Mouse (Mus musculus) heart, postnatal 25 days (tissue): ENCODE data around the gene Pla2g7. TPM values are rescaled to one million over a fixed set of nuclear protein-coding genes. Genes with fewer than 3 reads are reported as not detected.

Experiments used
- DNase-seq: peaks from one replicate; pipeline ENCODE4 v3.0.0; 2022; ENCODE audit warnings: low spot score
- intact Hi-C: fragments of 180-260 bp; cut with DNase I; formaldehyde crosslinking; loops from one replicate; pipeline ENCODE4 v1.15.1; 2025
- total RNA-seq, 2 experiments: library from RNA; stranded (reverse); gene quantifications; 2 replicates each; pipeline ENCODE4 v1.2.3; 2021

Pla2g7 gene
- total RNA-seq, 2 experiments from 2014 or later = 5.9 to 6.2 TPM

DNA sequence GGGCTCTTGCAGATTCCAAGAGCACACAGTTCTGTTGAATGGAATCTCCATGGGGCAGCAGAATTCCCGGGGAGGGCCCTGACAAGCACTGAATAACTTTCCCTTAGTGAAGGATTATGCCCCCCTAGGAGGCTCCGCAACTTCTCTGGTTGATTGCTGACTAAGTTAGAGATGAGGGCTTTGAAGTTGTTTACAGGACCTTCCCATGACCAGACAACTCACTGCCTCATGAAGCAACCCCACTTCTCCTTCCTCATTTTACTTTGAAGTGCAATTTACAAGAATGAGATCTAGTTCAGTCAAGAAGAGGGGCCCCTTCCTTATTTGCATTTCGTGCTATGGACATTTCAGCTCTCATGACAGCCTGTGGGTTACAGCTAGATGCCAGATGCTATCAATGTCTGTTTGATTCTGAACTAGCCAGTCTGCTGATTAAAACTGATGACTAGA, 5.8 kb downstream of the Pla2g7 start:
- intact Hi-C loops = no loop called here

DNA sequence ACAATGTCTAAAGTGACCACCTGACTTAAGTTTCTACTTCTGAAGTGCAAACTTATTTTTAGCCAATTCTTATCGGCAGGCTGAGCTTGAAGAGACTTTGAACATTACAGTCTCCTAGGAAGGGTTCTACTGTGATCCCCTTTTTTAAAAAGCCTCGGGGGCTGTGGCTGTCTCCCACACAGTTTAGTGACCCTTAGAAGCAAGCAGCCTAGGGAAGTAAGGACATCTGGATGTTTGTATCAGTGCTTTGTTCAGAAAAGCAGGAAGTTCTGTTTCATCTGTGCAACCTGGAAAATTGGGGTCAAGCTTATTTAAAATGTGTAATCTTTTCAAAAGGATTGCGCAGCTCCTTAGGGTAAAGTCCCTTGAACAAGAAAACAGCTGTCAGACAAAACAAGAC, 12.6 kb downstream of the Pla2g7 start:
- no peak for DNase-seq
- intact Hi-C loops = no loop called here

More for the DNA sequence above, 5.8 kb downstream of the Pla2g7 start:
- no peak for DNase-seq

DNA sequence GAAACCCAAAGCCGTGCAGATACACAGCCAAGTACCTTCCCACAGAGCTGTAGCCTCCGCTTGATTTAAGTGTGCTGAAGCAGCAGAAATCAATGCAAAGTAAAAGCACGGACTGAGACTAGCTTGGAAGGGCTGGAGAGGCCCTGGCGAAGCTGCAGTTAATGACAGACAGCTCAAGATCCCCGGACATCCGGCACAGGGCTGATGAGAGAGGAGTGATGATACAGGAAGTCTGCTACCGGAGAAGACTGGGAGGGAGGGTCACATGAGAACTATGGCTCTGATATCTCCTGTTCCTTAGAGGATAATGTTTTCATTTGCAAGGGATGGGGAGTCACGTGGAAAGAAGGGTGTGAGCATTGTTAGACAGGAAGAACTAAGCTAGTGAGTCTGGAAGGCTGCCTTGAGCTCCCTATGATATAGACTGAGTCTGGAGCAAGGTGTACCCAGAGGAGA, 13.1 kb downstream of the Pla2g7 start:
- DNase-seq = no peak
- intact Hi-C loops = no loop called here

DNA sequence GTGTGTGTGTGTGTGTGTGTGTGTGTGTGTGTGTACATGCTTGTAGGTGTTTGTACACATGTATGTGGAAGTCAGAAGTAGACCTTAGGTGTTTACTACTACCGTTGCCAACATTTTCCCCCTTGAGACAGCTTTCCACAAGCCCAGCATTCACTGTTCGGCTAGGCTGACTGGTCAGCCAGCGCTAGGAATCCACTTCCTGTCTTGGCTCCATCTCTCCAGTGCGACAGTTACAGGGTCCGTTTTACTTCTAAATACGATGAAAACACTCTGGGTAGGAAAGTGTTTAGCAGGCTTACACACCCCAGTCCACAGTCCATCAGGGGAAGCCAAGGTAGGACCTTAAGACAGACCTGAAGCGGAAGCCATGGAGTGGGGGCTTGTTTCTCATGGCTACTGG, 16.9 kb downstream of the Pla2g7 start:
- intact Hi-C loops = no loop called here

DNA sequence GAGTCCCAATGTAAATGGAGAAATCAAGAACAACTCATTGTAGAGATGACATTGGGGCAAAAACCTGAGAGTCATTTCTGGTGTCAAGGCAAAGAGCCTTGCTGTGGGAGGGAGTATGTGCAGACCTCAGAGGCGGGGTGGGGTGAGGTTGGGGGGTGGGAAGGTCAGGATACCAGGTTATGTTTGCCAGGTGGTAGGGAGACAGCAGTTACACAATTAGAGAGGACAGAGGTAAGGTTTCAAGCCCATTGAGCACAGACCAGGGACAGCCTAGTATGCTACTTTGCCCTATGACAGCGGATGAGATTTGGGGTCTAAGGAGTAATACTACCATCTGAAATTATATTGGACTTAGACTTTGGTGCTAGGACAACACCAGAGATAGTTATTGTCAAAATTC, 19.4 kb downstream of the Pla2g7 start:
- DNase-seq = no peak
- intact Hi-C loops = no loop called here

More for the DNA sequence above, 16.9 kb downstream of the Pla2g7 start:
- DNase-seq = no peak

DNA sequence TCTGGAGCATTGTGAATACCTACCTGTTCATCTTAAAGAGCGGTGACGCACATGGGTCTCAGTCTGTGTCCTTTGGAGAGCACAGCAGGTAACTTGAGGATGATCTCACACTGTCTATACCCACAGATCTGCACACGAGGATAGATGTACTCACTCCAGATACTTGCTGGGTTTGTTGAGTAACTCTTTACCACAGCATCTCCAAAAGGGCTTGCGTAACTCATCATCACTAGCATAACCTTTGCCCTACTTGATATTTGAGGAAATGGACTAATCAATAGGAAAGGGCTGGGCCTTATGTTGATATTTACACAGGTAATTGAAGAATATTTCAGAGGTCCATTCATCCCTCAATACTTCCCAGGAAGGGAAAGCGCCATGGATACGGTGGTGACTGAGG, 21.9 kb downstream of the Pla2g7 start:
- DNase-seq = no peak
- intact Hi-C loops = no loop called here

DNA sequence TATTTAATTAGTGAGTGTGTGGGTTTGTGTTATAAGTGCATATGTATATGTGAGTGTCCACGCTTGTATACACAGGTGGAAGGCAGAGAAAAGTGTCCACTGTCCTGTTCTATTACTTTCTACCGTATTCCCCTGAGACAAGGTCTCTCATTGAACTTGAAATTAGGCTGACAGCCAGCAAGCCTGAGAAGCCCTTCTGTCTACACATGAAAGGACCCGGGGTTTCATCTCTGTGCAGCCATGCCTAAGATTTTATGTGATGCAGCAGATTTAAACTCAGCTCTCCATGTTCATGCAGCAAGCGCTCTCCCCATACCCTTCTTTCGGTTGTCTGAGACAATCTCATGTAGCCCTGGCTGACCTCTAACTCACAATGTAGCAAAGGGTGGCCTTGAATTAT, 22.6 kb downstream of the Pla2g7 start:
- DNase-seq = no peak
- intact Hi-C loops = no loop called here

DNA sequence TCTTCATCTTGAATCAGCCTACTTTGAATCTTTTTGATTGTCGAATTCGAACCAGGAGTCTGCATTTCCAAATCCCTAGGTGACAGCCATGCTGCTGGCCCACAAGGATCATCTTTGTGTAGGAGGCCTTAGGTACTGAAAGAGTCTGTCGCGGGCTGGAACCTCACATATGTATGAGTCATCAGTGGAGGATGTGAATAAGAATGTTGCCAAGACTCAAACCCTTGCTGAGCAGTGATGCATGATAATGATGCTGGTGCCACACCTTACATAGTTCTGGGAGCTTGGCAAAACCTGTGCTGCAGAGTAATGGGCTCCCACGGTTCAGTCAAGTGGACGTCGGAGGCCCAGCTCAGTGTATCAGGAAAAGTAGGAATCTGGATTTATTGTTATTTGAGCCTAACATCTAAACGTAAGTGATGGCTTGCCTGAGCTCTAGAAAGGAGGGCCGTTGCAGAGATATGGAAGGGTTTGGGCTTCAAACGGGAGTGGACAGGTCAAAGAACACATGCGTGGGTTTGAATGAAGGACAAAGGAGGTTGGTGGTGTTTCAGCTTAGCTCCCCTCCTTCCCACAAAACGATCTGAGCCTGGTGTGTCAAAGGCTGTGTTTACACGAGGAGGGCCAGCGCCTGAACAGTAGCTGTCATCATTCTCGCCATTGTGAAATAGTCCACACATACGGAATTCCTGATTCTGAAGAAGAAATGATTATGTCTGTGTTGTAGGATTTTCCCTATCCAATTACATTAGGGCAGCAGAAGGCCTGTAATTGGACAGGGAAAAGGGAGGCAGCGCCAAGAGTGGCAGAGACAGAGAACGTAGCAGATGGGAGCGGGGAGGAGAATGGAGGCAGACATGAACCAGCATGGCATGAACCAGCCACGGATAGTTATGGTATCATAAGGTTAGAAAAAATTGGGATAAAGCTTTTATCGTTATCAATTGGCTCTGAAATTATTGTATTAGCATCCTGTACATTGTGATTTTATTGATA, 24.7 kb downstream of the Pla2g7 start:
- intact Hi-C loops = no loop called here
- no peak for DNase-seq

DNA sequence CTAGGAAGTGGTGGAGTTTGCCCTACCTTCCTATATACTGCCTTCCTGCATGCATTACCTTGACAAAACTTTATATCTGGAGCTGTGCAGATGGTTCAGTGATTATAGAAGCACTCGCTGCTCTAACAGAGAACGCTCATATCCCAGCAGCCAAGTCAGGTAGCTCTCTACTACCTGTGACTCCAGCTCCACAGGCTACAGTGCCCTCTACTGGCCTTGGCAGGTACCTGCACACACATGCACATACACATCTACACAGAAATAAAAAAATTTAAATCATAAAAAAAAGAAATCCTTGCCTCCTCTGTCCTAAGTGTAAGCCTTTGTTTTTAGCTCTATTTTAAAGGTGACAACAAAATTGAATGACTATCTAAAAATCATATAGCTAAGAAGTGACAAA, 29.8 kb downstream of the Pla2g7 start:
- intact Hi-C loops = no loop called here
- no peak for DNase-seq

DNA sequence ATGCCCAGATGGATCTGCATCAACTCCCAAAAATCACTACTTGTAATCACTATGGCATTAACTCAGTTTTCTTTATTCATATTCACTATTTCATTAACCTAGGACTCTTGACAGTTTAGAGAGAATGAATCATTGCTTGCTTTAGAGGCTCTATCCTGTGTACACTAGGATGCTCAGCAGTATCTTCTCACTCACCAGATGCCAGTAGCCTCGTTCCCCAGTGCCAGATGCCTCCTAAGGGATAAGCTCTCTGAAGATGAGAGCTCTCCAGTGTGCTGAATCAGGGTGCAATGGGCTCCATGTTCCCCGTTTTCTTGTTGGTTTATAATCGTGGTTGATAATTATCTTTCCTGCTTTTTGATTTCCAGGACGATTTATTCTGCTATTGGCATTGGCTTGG, 30.8 kb downstream of the Pla2g7 start:
- intact Hi-C loops = no loop called here

DNA sequence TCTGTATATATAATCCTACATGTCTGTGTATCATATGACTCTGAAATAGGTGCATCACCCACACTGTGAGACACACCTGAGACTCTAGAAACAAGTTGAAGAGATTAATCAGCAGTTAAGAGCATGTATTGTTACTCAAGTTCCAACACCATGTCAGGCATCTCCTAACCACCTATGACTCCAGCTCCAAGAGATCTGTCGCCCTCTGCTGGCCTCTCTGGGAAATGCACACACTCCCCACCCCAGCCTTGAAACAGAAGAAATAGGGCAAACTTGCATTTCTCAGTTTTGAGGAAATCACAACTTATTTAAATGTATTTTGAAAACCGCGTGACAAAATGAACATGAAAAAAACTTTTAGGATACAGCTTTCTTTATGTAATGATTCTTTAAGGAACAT, 38.8 kb downstream of the Pla2g7 start:
- intact Hi-C loops = loop anchor here (1.0 kb wide), 1 partner anchor 87 kb away; no protein-coding TSS in a partner anchor
- DNase-seq = peak; percentile 20

More for the DNA sequence above, 30.8 kb downstream of the Pla2g7 start:
- DNase-seq = no peak

DNA sequence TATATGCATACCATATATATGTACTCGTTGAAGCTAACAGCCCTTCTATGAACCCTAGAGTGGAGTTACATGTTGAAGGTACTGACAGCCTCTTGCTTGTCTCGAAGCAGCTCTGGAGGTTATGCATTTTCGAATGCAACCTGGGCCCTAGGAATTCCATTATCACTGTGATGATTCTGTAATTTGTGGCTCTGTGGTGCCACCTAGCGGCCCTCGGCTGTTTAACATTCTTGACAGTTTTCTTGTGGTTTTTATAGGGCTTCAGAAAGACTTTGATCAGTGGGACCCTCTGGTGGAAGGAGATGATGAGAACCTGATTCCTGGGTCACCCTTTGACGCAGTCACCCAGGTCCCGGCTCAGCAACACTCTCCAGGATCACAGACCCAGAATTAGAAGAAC, 43.7 kb downstream of the Pla2g7 start:
- DNase-seq = no peak
- intact Hi-C loops = loop anchor here (1.0 to 5.0 kb wide), 3 partner anchors 93 to 599 kb away; no protein-coding TSS in a partner anchor

DNA sequence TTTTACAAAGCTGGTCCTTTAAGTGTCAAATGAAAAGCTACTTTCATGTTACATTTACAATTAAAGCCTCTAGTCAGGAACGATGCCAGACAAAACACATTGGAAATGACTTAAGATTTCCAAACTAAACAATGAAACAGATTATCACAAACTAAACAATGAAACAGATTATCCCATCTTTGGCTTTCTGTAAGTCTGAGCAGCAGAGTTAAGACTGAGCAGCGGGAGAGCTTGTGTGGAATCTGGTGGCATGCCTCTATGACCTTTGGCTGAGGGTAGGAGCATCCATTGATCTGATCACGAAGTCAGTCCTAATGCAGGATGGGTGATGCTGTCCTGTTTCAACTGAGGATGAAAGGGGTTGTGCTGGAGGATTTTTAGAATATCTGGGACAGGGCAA, 44.3 kb downstream of the Pla2g7 start:
- no peak for DNase-seq
- intact Hi-C loops = loop anchor here (5.0 kb wide), 1 partner anchor 600 kb away; no protein-coding TSS in a partner anchor

DNA sequence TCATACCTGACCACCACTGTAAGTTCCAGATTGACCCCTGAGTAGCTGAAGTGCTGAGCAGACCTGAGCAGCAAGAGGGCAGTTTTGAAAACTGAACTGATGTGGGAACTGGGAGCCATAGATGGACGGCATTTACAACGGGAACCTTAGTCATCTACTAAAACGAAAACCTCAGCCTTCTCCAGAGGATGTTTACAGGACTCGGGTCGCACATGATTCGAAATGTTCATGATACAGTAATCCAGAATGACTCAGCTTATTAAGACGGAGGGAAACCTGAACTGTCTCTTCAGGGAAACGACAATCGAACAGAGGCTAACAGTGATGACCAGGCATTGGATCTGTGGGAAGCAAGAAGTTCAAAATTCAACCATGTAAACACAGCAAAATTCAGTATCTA, 51.3 kb downstream of the Pla2g7 start:
- intact Hi-C loops = no loop called here
- DNase-seq = no peak

DNA sequence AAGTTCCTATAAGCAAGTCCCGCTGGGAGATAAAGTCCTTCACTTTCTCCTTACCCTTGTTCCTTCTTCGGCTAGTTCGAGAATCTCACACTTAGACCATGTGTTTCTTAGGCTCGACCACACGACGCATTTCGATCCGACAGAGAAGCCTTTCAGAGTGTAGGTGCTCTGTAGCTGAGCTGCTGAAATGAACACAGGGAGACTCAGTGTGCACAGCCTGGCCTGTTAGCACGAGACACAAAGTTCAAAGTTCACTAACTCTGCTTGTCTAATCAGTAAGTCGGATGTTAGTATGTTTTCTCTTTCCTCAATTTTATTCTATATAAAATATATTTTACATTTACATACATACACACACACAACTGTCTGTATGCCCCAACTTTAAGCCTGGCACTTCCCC, 54.2 kb downstream of the Pla2g7 start:
- DNase-seq = no peak
- intact Hi-C loops = no loop called here

DNA sequence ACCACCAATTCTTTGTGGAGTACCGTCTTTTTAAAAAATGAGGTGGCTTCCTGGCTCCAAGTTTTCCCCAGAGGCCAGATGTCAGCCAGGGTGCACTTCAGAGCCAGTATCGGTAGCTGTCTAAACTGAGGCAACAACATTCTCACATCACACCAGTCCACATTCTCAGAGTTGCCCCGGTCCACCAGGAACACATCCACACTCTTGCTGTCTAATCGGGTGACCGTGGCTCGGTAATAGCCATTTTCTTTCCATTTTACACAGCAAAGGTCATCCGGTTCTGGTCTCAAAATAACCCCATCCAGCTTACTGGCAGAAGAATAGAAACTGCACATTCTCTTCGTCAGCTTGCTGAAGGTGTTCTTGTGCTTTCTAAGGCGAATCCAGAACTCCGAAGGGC, 60.3 kb downstream of the Pla2g7 start:
- intact Hi-C loops = no loop called here

DNA sequence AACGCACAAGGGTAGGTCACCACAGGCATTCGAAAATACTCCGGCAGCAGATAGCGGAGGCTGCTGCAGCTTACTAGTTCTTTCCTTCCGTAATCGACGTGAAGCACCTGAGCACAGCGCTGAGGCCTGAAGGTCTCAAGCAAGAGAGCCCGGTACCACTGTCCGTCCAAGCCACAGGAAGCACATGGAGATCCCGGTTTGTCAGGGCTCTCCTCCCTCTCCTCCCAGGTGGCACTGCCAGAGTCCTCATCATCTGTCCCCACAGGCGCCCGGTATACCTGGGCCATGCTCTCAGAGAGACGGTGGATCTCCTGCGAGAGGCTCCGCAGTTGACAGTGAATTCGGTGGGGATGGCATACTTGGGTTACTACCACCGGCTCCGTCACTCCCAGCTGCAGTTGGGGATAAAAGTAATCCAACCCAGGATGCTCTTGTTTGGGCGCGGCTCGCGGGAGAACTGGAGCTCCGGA, 61.2 kb downstream of the Pla2g7 start:
- DNase-seq = no peak
- intact Hi-C loops = no loop called here

More for the DNA sequence above, 60.3 kb downstream of the Pla2g7 start:
- DNase-seq = no peak

DNA sequence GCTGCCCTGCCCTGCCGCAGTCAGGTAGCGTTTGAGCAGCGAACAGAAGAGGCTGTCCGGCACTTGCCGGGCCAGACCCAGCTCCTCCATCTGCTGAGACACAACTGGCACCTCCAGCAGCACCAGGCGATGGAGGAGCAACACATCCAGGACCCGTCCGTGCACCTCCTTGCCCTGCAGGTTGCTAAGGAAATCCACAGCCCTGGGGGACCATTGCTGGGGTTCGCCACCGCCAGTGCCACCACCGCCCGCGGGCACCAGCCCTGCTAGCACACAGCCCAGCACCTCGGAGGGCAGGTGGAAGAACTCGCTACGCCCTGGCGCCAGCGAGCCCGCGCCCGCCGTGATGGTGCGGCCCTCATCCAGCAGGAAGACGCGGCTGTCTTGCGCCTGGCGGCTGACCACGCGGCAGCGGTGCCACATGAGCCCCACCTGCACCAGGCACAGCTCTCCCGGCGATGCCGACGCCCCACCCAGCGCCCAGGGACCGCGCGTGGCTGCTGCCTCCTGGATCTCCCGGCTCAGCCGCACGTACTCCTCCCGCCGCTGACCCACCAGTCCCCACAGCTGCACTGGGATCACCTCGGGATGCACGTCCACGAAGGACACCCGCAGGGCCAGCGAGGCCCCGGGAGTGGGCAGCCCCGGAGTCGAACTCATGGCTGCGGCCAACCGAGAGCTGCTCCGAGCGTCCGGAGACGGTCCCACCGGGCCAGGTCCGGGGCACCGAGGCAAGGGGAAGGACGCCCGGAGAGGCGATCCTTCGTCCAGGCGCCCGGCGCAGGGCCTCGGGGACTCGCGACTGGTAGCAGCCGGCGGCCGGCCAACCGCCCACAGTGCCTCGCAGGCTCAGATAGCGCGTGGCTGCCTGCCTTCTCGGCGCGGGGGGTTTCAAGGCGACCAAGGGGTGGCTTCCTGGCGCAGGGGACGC, 61.9 kb downstream of the Pla2g7 start, which contains the start of gene Tdrd6:
TSS of gene Tdrd6 (minus strand) at position 804 of the 931 bp plus-strand sequence.
- intact Hi-C loops = no loop called here
- no peak for DNase-seq

DNA sequence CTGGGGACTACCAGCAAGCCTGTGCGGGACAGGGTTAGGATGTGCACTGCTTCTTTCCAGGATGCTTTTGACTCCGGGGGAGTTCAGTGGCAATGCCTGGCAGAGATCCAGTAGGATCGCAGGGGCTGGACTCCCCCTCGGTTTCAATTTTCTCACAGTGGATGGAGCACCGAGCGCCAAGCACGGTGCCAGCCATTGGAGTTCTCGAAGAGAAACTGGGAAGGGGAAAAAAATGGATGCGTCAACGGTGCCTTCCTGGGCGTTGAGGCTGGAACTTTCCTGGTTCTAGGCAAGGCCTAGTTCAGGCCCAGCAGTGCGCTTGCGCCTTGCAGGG, 62.5 kb downstream of the Pla2g7 start:
- no peak for DNase-seq
- intact Hi-C loops = no loop called here

DNA sequence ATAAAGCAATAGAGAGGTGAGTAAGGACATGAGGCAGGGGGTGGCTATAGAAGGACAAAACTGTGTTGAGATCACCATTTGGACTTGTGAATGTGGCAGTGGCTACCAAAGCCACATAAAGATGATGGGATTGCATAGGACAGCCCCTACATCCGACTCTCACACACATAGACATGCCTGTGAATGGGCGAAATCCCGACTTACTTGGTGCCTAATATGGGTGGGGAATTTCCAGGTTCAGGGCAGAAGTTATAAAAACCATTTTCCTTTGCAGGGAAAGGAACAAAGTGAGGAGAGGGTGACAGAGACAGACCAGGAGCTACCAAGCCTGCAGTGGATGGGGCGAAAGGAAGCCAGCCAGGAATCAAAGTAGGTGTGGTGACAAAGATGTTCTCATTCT, 69.2 kb downstream of the Pla2g7 start:
- intact Hi-C loops = no loop called here
- DNase-seq = no peak
